Mouse (Mus musculus) hematopoietic stem cell, adult 5-6 weeks (primary cell): ENCODE results near the gene March6. TPM values are rescaled to one million over a fixed set of nuclear protein-coding genes. Genes with fewer than 3 reads are reported as not detected.

Experiments used
- ATAC-seq, 2 experiments: fragments of 125-278 bp in 1 of 2; replicated peaks in 1 of 2; 2 replicates each; pipeline ENCODE4 v1.8.0; 2016 to 2017; ENCODE audit warnings: inconsistent platforms in 2 of 2, mild to moderate bottlenecking in 2 of 2, moderate number of reproducible peaks in 2 of 2, low read depth in 1 of 2, moderate TSS enrichment in 1 of 2; ENCODE audit not compliant: low FRiP score in 2 of 2, poor library complexity in 2 of 2, severe bottlenecking in 2 of 2, insufficient read depth in 1 of 2, low TSS enrichment in 1 of 2
- total RNA-seq: library from RNA; stranded (forward); fragments of 172-1452, 232-1000 nt; gene quantifications from 2 replicates; pipeline ENCODE4 v1.2.3, GENCODE M21; 2017

The March6 gene
- total RNA-seq, 1 experiment from 2014 or later: 59.5 TPM

DNA sequence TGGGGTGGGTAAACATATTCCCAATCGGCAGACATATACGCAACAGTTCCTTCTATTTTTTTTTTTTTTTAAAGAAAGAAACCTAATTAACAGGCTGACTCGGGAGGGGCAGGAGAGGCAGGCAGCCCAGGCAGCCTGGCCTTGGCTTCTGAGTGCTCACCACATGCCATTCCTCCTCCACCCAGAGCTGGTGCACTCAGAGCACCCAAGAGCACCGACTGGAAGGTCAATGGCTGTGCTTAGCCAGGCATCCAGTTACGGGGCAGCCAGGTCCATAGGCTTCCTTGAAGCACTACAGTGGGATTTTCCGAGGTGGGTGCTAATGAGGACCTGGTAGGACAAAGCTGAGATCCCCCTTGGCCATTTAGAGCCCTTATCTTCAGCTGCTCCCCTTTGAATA, 88.9 kb downstream of the March6 start:
- no peak for ATAC-seq

GRCm38 (mm10) chr15:31436811-31437210, 94.0 kb downstream of the March6 start:
- no peak for ATAC-seq

DNA sequence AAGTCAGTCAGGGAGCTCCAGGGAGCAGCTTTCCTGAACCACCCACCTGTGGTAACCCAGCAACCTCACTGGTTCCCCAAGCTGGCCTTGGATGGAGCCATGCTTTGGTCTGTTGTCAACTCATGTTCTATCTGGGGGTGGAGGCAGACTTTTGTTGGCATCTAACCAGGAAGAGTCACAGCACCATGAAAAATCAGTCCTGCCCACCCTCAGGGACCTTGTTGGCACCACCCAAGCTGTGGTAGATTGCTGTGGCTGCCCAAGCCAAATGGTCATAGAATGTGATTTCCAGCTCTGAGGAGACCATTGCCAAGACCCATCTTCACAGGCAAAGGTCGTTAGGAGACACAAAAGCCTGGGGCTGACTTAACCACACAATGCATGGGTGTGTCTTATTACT, 94.8 kb downstream of the March6 start:
- ATAC-seq: no peak

GRCm38 (mm10) chr15:31433768-31434167, 97.1 kb downstream of the March6 start:
- ATAC-seq: no peak

DNA sequence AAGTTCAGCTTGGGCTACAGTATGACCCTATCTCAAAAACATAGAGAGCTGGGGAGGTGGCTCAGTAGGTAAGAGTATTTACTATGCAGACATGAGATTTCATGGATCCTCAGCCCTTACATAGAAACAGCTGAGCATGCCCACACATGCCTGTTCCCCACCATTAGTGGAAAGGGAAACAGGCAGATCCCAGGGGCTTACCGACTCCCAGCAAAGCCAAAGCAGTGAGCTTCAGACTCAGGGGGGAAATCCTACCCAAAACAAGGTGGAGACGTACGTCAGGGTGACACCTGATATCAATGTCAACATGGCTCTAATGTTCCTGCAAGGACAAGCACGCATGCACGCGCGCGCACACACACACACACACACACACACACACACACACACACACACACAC, 99.0 kb downstream of the March6 start:
- ATAC-seq: no peak

DNA sequence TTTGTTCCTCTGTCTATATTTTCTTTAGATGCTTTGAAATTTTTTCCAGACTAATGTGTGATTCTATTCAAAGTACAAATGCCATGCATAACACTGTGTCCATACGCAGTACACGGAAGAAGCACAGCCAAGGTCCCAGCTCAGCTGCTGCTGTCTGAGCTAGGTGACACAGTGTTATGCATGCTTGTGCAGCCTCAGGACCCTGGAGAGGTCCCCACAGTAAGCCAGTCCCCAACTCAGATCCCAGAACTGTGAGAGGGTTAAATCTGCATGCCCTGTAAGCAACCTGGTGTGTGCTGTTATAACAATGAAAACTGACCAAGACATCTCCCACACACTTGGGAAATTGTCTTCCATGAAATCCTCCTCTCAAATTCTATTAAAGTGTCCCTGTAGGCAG, 100.8 kb downstream of the March6 start:
- ATAC-seq: no peak

GRCm38 (mm10) chr15:31429429-31429828, 101.4 kb downstream of the March6 start:
- no peak for ATAC-seq

GRCm38 (mm10) chr15:31428571-31428970, 102.3 kb downstream of the March6 start:
- no peak for ATAC-seq

- no peak for ATAC-seq
These were observed 103.5 kb downstream of the March6 start for GRCm38 (mm10) chr15:31427390-31427789.

- peak; percentile 94 to 95 for ATAC-seq
These were observed 104.7 kb downstream of the March6 start for GRCm38 (mm10) chr15:31426066-31426706.

DNA sequence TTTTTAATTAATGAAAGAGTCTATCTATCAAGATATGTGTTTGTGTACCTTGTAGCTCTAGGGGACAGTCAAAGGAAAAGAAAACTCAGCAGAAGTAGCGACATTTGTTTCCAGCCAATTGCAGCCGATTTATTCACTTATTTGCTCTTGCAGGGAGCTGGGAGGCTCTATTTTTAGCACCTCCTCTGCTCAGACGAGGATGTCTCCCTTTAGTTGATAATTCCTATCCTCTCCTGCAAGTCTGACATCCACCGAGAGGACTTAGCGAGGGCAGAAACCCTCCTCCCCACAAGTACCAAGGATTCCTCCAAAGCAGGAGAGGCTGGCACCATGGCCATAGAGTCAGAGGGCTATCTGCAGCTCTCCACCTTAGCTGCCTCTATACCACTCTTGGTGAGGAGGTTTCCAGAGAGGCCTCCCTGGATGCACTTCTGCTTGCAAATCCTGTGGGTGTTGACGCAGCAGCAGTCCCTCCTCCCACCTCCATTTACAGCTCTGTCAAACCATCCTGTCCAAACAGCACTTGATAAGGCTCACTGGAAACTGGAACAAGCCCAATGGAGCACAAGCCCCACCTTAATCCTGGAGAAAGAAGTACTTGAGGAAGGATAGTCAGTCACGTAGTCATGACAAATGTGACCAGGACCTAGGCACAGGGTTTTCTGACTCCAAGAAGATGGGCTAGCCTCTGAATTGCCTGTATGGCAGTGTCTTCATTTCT, 108.0 kb downstream of the March6 start:
- ATAC-seq: no peak

- ATAC-seq: peak in 1 of 2 experiments; percentile 21; a peak in 1 of 4 replicates
These were observed 111.8 kb downstream of the March6 start for GRCm38 (mm10) chr15:31419037-31419436.

DNA sequence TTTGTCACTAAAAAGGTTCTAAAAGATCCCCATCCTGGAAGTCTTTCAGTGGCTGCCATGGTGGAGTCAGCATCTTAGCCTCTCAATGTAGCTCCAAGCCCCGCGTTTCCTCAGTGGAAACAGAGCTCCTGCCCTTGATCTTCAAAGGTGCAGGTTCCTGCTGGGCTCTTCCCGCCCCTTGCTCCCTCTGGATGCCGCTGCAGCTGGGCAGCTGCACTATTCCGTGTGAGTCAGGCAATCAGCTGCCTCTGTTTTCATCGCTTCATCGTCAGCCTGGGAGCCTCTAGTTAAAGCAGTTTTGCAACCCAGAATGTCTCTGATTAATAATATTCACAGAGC, 112.2 kb downstream of the March6 start:
- ATAC-seq: peak in 1 of 2 experiments; percentile 7; a peak in 1 of 4 replicates

DNA sequence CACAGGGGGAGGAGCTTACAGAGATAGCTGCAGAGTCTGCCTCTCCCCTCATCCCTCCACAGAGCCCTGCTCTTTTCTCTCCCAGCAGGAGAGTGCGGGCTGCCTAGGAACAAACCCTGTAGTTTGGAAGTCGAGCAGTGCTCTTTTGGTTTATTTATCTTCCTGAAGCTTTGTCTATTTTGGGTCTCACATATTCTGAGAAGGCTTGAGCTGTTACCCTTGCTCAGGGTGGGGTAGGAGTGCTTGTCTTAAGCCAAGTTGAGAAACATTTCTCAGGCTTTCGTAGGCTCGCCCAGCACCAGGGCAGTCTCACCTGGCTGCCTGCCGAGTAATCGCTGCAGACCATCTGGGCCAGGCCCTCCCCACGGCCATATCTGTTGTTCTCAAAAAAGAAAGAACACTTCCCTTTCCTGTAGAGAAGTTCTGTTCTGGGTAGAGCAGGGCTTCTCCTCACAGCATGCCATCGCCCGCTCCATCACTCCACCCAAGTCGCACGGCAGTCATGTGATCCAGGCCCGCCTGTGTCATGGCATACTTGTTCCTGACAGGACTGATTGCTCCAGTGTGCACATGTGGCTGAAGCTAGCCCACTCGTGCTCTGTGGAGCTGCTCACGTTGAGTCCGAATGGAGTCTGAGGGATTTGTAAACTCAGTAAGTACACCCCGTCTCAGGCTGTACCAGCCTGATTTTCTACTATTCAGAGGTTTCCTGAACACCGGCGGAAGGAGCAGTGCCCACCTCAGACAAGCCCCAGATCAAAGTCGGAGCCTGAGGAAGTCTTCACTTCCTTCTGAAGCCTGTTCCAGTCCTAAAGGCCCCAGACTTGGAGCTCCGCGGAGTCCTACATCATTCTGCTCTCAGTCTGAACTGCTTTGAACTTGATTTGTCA, 112.8 kb downstream of the March6 start:
- ATAC-seq: peak; percentile 83 to 87

DNA sequence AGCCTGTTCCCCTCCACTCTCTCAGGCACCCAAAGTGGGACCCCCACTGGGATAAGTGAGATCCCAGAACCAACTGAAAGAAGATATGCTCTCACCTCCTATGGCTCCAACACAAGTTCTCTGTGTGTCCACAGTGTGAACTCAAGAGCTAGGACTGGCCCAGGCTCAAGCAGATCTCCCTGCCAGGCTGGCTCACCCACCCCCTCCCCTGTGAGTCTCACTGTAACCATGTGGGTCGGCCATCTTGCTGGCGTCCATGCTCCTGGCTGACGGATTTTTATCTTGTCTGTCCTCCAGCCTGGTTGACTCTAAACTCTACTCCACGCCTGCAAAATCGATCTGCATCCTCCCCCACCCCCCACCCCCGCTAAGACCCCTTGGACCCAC, 113.5 kb downstream of the March6 start:
- ATAC-seq: no peak

DNA sequence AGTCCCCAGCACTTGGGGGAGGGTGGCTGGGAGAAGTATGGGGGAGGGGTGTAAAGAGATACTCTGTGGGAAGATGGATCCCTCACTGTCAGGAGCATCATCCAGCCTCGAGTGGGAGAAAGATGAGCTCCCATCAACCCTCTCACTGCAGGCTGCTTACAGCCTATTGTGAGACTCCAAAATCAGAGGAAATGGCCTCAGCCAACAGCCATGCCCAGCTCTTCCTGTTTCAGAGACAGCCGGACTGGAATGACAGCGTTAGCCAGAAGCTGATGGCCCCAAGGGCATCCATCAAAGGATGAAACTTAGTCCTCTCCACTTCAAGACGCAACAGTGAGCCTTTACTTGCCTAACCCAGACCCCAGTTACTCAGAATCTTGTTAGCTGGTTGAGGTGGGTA, 115.7 kb downstream of the March6 start:
- no peak for ATAC-seq

DNA sequence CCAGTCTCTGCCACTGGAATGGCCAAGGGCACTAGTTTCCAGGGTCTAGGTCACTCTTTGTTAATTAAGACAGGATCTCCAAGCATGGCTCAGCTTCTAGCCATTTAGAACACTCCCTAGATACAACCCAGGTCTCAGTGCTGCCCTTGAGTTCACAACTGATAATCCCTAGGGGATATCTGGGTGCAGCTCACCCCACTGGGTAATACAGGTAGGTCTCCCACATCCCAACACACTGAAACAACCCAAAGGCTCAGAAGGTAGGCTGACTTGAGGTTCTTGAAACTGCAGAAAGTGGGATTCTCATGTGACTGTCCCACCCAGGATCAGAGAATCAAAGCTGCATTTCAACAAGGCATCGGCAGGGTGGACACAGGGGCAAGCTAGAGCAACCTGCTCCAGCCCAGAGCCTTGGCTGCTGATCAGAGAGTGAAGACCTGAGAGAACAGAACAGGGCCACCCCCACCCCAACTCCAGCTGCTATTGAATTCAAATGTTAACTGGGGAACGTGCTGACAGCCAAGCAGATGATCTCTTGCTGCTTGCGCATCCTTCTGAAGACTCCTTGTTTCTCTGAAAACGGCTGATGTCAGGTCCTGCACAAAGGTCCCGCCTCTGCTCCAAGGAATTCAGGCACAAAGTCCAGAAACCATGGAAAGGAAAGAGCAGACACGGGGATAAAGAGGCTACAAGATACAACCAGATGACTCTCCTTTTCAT, 116.5 kb downstream of the March6 start:
- no peak for ATAC-seq

- no peak for ATAC-seq
These were observed 117.2 kb downstream of the March6 start for GRCm38 (mm10) chr15:31413662-31414061.
